Mouse (Mus musculus) heart, postnatal 0 days (tissue): ENCODE measurements at regions not wholly inside any gene's neighbourhood (a gene's known extent, or its start where the extent isn't known, plus 50 kb on each side); places are given as distances from the start of the nearest gene placed in this dataset.

Experiments used
- ATAC-seq: fragments of 200-750 bp; cut with Nextera tagmentation; 2 replicates; pipeline ENCODE4 v1.8.0; 2017; ENCODE audit warnings: low read depth, moderate number of reproducible peaks, moderate library complexity; ENCODE audit not compliant: insufficient read depth
- DNase-seq: peaks from one replicate; pipeline ENCODE4 v3.0.0-alpha.2; 2016; ENCODE audit warnings: low spot score
- H3K27ac ChIP-seq: fragments of 300-500 bp; sonication (generic); 2 replicates; pipeline ENCODE4 v1.5.1; 2014; ENCODE audit warnings: low read depth, mild to moderate bottlenecking
- H3K27me3 ChIP-seq: fragments of 300-500 bp; sonication (generic); 2 replicates; pipeline ENCODE4 v1.6.1; 2014; ENCODE audit warnings: low read length, mixed read lengths; ENCODE audit not compliant: control insufficient read depth, insufficient read depth
- H3K36me3 ChIP-seq: fragments of 300-500 bp; sonication (generic); replicated peaks from 2 replicates; pipeline ENCODE4 v1.6.1; 2014; ENCODE audit warnings: low read length, mixed read lengths; ENCODE audit not compliant: control insufficient read depth, insufficient read depth
- H3K4me1 ChIP-seq: fragments of 300-500 bp; sonication (generic); 2 replicates; pipeline ENCODE4 v1.6.1; 2014; ENCODE audit warnings: antibody characterized with exemption; ENCODE audit not compliant: control insufficient read depth, insufficient read depth
- H3K4me2 ChIP-seq: fragments of 300-500 bp; sonication (generic); 2 replicates; pipeline ENCODE4 v1.6.1; 2014; ENCODE audit warnings: low read depth, mild to moderate bottlenecking, low read length, moderate library complexity
- H3K4me3 ChIP-seq: fragments of 300-500 bp; sonication (generic); 2 replicates; pipeline ENCODE4 v1.5.1; 2014; ENCODE audit warnings: low read depth, low read length
- H3K9ac ChIP-seq: fragments of 300-500 bp; sonication (generic); replicated peaks from 2 replicates; pipeline ENCODE4 v1.6.1; 2014; ENCODE audit warnings: low read depth, low read length, mixed read lengths
- H3K9me3 ChIP-seq: fragments of 300-500 bp; sonication (generic); replicated peaks from 2 replicates; pipeline ENCODE4 v1.6.1; 2016; ENCODE audit warnings: low read length; ENCODE audit not compliant: control insufficient read depth
- CTCF ChIP-seq: IDR thresholded peaks from 2 replicates; pipeline ENCODE4 v1.5.1; 2016; ENCODE audit warnings: antibody characterized with exemption, control low read depth, low read depth
- EP300 ChIP-seq: IDR thresholded peaks from 2 replicates; pipeline ENCODE4 v1.6.1; 2016; ENCODE audit warnings: antibody characterized with exemption, low read depth
- WGBS: fragments of 180-500 bp; shearing (Covaris S2); extraction: QIAGEN DNeasy Blood & Tissue Kit; methylation state at CpG from one replicate; pipeline ENCODE4 v1.1.7; 2014; 5-methylcytosine and 5-hydroxymethylcytosine counted together

DNA sequence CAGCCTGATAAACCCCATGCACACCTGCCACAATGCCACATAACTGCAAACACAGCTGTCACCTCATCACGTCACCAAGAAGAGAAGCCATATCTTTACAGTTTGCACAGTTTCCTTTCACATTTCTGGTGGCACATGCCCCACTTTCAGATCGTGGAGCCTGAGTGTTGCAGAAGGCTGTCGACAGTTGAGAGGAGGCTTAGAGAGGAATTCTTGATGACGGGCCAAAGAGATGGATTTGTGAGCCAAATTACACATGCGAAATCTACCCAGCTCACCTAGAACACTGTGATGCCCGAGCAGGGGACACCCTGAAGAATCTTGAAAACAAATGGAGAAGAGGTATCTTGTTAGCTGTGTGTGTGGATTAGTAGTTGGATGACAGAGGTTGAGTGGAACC, 77.4 kb downstream of the Cmpk2 start:
- TF ChIP-seq EP300 (no peak), CTCF (no peak)
- peak; percentile 61 for DNase-seq

DNA sequence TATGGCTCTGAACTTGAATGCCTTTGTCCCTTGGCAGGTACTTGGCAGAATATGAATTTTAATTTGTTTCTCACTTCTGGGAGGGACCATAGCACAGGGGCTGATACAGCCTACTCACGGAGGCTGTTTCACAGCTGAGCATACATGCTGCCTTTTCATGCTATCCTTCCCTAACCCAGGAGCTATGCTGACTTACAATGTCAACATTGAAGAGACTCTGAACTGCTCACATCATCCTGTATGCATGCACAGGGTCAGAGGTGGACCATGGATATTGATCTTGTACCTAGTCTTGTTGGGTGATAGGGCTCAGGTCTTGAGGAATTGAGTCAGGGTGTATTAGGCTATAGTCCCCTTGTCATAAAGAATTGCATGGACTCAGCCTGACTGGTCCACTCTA, 74.5 kb downstream of the Cmpk2 start:
- Histone ChIP-seq H3K9ac (no peak overlapping the region), H3K36me3 (no peaks in the 10 kb centered on the region), H3K27ac (no peak overlapping the region), H3K4me2 (no peak overlapping the region), H3K4me1 (peaks cover 13% of the 10 kb centered on the region), H3K9me3 (no peaks in the 10 kb centered on the region), H3K4me3 (no peak overlapping the region), H3K27me3 (peaks cover 10% of the 10 kb centered on the region; the same call in 1 of the 2 replicates)
- DNase-seq, result no peak
- WGBS, result 85% methylated on average over 1 of the region's 1 CpGs
- TF ChIP-seq CTCF (no peak), EP300 (no peak)
- no peak for ATAC-seq

More for the DNA sequence above, 77.4 kb downstream of the Cmpk2 start:
- no peak overlapping the region for H3K4me3 ChIP-seq
- no peak overlapping the region for H3K27ac ChIP-seq
- no peak overlapping the region for H3K9ac ChIP-seq
- H3K36me3 ChIP-seq, result no peaks in the 10 kb centered on the region
- peak overlapping the region; percentile 18 for H3K4me2 ChIP-seq
- peaks cover 13% of the 10 kb centered on the region for H3K4me1 ChIP-seq
- peak; percentile 69 for ATAC-seq
- WGBS, result 20% methylated on average over 6 of the region's 6 CpGs
- peaks cover 11% of the 10 kb centered on the region; the same call in 1 of the 2 replicates for H3K27me3 ChIP-seq
- no peaks in the 10 kb centered on the region for H3K9me3 ChIP-seq

- Histone ChIP-seq H3K27ac (no peak overlapping the region), H3K27me3 (peaks cover 14% of the 10 kb centered on the region), H3K9me3 (no peaks in the 10 kb centered on the region), H3K4me3 (no peak overlapping the region), H3K4me1 (peaks cover 11% of the 10 kb centered on the region), H3K9ac (no peak overlapping the region), H3K36me3 (no peaks in the 10 kb centered on the region), H3K4me2 (no peak overlapping the region)
- 47% methylated on average over 2 of the region's 2 CpGs for WGBS
- TF ChIP-seq EP300, result no peak
- TF ChIP-seq CTCF, result no peak
- DNase-seq (no peak), ATAC-seq (no peak)
These were observed 73.4 kb downstream of the Cmpk2 start for GRCm38 (mm10) chr12:26542451-26542850.

- TF ChIP-seq EP300 (no peak), CTCF (no peak)
- Histone ChIP-seq H3K9me3 (no peaks in the 10 kb centered on the region), H3K36me3 (no peaks in the 10 kb centered on the region), H3K27ac (no peak overlapping the region), H3K4me3 (no peak overlapping the region), H3K4me2 (no peak overlapping the region), H3K9ac (no peak overlapping the region), H3K4me1 (no peaks in the 10 kb centered on the region), H3K27me3 (peaks cover 14% of the 10 kb centered on the region; the same call in 1 of the 2 replicates)
- no peak for ATAC-seq
- 74% methylated on average over 9 of the region's 9 CpGs for WGBS
- DNase-seq, result no peak
These were observed 66.4 kb downstream of the Cmpk2 start for GRCm38 (mm10) chr12:26535261-26535890.

DNA sequence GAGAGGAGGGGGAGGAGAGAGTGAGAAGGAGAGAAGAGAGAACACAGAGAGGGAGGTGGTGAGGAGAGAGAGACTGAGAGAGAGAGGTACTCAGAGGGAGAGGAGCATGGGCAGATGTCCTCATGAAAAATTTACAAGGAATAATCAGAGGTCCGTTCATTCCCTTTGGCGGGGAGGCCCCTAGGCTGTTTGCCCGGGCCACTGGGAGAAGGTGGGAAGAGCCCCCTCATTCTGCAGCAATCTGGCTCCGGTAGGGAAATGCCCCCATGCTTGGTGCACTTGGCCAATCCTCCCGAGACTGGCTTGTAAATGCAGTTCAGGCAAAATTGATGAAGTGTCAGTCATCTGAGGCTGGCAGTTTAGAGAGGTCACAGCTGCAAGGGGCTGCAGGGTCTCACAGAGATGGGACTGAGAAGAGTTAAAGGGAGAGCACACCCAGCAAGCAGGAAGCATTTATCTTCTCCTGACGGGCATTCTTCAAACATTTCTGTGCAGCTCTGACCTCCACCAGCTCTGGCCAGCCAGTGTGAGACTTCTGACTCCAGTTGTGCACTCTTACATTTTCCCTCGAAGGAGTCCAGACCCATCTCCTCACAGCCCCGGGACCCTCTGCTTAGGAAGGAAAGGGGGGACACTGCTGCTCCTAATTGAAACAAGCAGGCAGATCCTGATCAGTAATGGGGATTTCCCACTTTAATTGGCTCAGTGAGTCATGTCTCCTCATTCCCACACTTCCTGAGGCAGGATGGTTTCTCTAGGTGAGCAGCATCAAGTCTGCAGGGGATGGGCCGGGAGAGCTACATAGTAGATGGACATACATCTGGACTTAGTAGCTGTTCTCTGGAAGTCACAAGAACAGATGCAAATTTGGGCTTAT, 65.5 kb downstream of the Cmpk2 start:
- Histone ChIP-seq H3K27ac (no peak overlapping the region), H3K36me3 (no peaks in the 10 kb centered on the region), H3K9ac (no peak overlapping the region), H3K4me2 (no peak overlapping the region), H3K4me1 (no peaks in the 10 kb centered on the region), H3K4me3 (no peak overlapping the region), H3K9me3 (no peaks in the 10 kb centered on the region), H3K27me3 (peaks cover 14% of the 10 kb centered on the region; the same call in 1 of the 2 replicates)
- ATAC-seq (no peak), DNase-seq (no peak)
- TF ChIP-seq CTCF, result no peak
- no peak for TF ChIP-seq EP300
- 22% methylated on average over 9 of the region's 9 CpGs for WGBS
